Comparison of ENCODE assay signal across 22 mouse cellular contexts in genomic region chr7:4126992-4127785, GRCm38 (mm10). TPM values are rescaled to one million over a fixed set of nuclear protein-coding genes. Genes with fewer than 3 reads are reported as not detected.
DNase-seq lines count a peak whose midpoint lies in the region; ATAC-seq and TF ChIP-seq lines count a peak whose summit lies in the region.
"Had no signal": no experiment of that assay in that cellular context is flagged by ENCODE, and none has a peak within 500 bp of the region (broad histone marks: within the 10 kb centered on the region; RNA-seq: fewer than 3 reads in every experiment).

No protein-coding gene starts in this region.

- no peak overlapping the region for H3K4me3 ChIP-seq in forebrain, embryonic 13.5 days
- H3K4me3 ChIP-seq in forebrain, embryonic 10.5 days = no peak overlapping the region
- H3K4me3 ChIP-seq in E14TG2a.4 (replicated peaks; ENCODE audit: low read length) (peak overlapping the region; percentile 39), ES-E14 (ENCODE audit: insufficient read depth in 1 of 2, low read depth in 1 of 2, low read length in 2 of 2, poor library complexity in 1 of 2, severe bottlenecking in 1 of 2) (no peak overlapping the region)
- H3K4me3 ChIP-seq: embryonic facial prominence, embryonic 15.5 days; heart, embryonic 15.5 days; kidney, embryonic 15.5 days; limb, embryonic 10.5 days had no signal

- ATAC-seq in forebrain, embryonic 13.5 days = no peak
- ATAC-seq: intestine, postnatal 0 days; liver, postnatal 0 days; Patski had no signal

- no peak overlapping the region for H3K27ac ChIP-seq in forebrain, embryonic 13.5 days
- no peak overlapping the region for H3K27ac ChIP-seq in forebrain, embryonic 10.5 days
- H3K27ac ChIP-seq in ES-E14 (ENCODE audit: insufficient read depth, low read depth, low read length, poor library complexity, severe bottlenecking) = no peak overlapping the region; the same call in 1 of the 2 replicates
- H3K27ac ChIP-seq: embryonic facial prominence, embryonic 15.5 days; heart, embryonic 15.5 days; kidney, embryonic 15.5 days; limb, embryonic 10.5 days had no signal

- WGBS in forebrain, embryonic 13.5 days = 92% methylated on average over 11 of the region's 11 CpGs
- WGBS in forebrain, embryonic 10.5 days = 91% methylated on average over 11 of the region's 11 CpGs

- H3K4me1 ChIP-seq in forebrain, embryonic 13.5 days = peaks cover 80% of the 10 kb centered on the region
- peaks cover 53% of the 10 kb centered on the region for H3K4me1 ChIP-seq in forebrain, embryonic 10.5 days
- H3K4me1 ChIP-seq in E14TG2a.4 (replicated peaks; ENCODE audit: low read depth, low read length) = peaks cover 95% of the 10 kb centered on the region
- peaks cover 7 to 32% of the 10 kb centered on the region in 2 experiments; a peak in 3 of 4 replicates for H3K4me1 ChIP-seq in ES-E14 (ENCODE audit: control insufficient read depth in 2 of 2, insufficient read depth in 2 of 2, low read length in 2 of 2, poor library complexity in 1 of 2)

- H3K36me3 ChIP-seq in forebrain, embryonic 13.5 days (ENCODE audit: poor library complexity, severe bottlenecking) = peaks cover 61% of the 10 kb centered on the region
- peaks cover 63% of the 10 kb centered on the region for H3K36me3 ChIP-seq in forebrain, embryonic 10.5 days (replicated peaks)
- peaks cover 52% of the 10 kb centered on the region for H3K36me3 ChIP-seq in E14TG2a.4 (ENCODE audit: insufficient read depth, low read length)
- peaks cover 2% of the 10 kb centered on the region; the same call in 1 of the 2 replicates for H3K36me3 ChIP-seq in ES-E14 (ENCODE audit: control insufficient read depth, insufficient read depth, low read length, poor library complexity, severe bottlenecking)
- H3K36me3 ChIP-seq: embryonic facial prominence, embryonic 15.5 days; heart, embryonic 15.5 days; kidney, embryonic 15.5 days; limb, embryonic 10.5 days had no signal

- H3K27me3 ChIP-seq in forebrain, embryonic 13.5 days = no peaks in the 10 kb centered on the region
- H3K27me3 ChIP-seq in forebrain, embryonic 10.5 days (ENCODE audit: poor library complexity, severe bottlenecking) = no peaks in the 10 kb centered on the region
- H3K27me3 ChIP-seq in E14TG2a.4 (ENCODE audit: insufficient read depth, low read length) = no peaks in the 10 kb centered on the region
- H3K27me3 ChIP-seq: embryonic facial prominence, embryonic 15.5 days; Patski had no signal

- H3K9me3 ChIP-seq in forebrain, embryonic 13.5 days (replicated peaks) = no peaks in the 10 kb centered on the region
- H3K9me3 ChIP-seq in forebrain, embryonic 10.5 days = no peaks in the 10 kb centered on the region
- H3K9me3 ChIP-seq in E14TG2a.4 (ENCODE audit: low read length) = no peaks in the 10 kb centered on the region
- no peaks in the 10 kb centered on the region for H3K9me3 ChIP-seq in ES-E14 (ENCODE audit: control insufficient read depth, insufficient read depth, low read depth, low read length)
- H3K9me3 ChIP-seq: embryonic facial prominence, embryonic 15.5 days; heart, embryonic 15.5 days; kidney, embryonic 15.5 days; limb, embryonic 10.5 days had no signal

- no peak for TF ChIP-seq CTCF in E14TG2a.4 (conservative IDR thresholded peaks at IDR 0.05; ENCODE audit: low read length)

- intact Hi-C loops in heart, postnatal 14 days (cut with DNase I) = no loop called here

- no peak for DNase-seq in forebrain, embryonic 10.5 days (ENCODE audit: extremely low spot score, low spot score)
- peak; percentile 4 for DNase-seq in layer of hippocampus, adult 9-11 months
- DNase-seq in layer of hippocampus, postnatal 14 days (ENCODE audit: low spot score in 2 of 2) = no peak
- no peak for DNase-seq in ES-E14 (ENCODE audit: low read depth, low spot score)
- DNase-seq in heart, postnatal 14 days = no peak
- DNase-seq: adrenal gland, adult 8-10 months; gastrocnemius, postnatal 10 days; kidney, postnatal 4 days; layer of hippocampus, postnatal 36 days; liver, postnatal 0 days; lung, postnatal 14 days; right cerebral cortex, postnatal 4 days had no signal

- H3K9ac ChIP-seq in forebrain, embryonic 13.5 days = peak overlapping the region; percentile 1; the same call in 1 of the 2 replicates
- peak overlapping the region; percentile 31; the same call in 1 of the 2 replicates for H3K9ac ChIP-seq in ES-E14 (ENCODE audit: insufficient read depth, low read depth, low read length, poor library complexity, severe bottlenecking)
- H3K9ac ChIP-seq: embryonic facial prominence, embryonic 15.5 days; heart, embryonic 15.5 days; kidney, embryonic 15.5 days; liver, postnatal 0 days had no signal

- in situ Hi-C loops in ES-E14 (cut with MboI; ENCODE audit: low sequenced_read_pairs in 2 of 2, unreplicated experiment in 2 of 2) = loop anchor here in 1 of 2 experiments (25.0 kb wide), 1 partner anchor 310 kb away; the partner anchor contains the start of gene Rdh13

- no peak overlapping the region for H3K4me2 ChIP-seq in forebrain, embryonic 13.5 days
- H3K4me2 ChIP-seq: embryonic facial prominence, embryonic 15.5 days; heart, embryonic 15.5 days; kidney, embryonic 15.5 days had no signal

TF ChIP-seq in ES-E14, 5 proteins besides CTCF, POLR2A, EP300 and RAD21:
- no peak for TF ChIP-seq ZC3H11A (IDR thresholded peaks at IDR 0.05; ENCODE audit: borderline replicate concordance, low read depth, low read length)
- no peak for TF ChIP-seq CHD2 (IDR thresholded peaks at IDR 0.05; ENCODE audit: low read depth, low read length)
- no peak for TF ChIP-seq HCFC1 (IDR thresholded peaks at IDR 0.05; ENCODE audit: borderline replicate concordance, insufficient read depth, low read length)
- TF ChIP-seq ZNF384 (IDR thresholded peaks at IDR 0.05; ENCODE audit: low read depth, low read length) = no peak
- TF ChIP-seq MAFK (IDR thresholded peaks at IDR 0.05; ENCODE audit: insufficient read depth, low read depth, low read length) = no peak

RNA-seq across cellular contexts. Expression of gene Ttyh1, which starts 8.0 kb away (rescaled TPM):
- polyA plus RNA-seq in forebrain, embryonic 13.5 days (2015; fragmentation: Nextera tagmentation; extraction: Ambion mirVana) = 121 and 149 TPM in 2 replicates
- 32.6 and 33.0 TPM in 2 replicates for polyA plus RNA-seq in forebrain, embryonic 10.5 days (2016; fragmentation: Nextera tagmentation; extraction: Ambion mirVana)
- 100 to 1,000 TPM; 671 to 757 TPM for total RNA-seq in layer of hippocampus, postnatal 14 days (2021)
- 11.9 and 21.0 TPM in 2 replicates for total RNA-seq in ES-E14 (2012; rRNA removed)
- 1 to 10 TPM; 1.9 to 2.0 TPM for total RNA-seq in heart, postnatal 14 days (2021)
- total RNA-seq: megakaryocyte, adult 5-6 weeks had no signal

RNA-seq across cellular contexts. Expression of gene Leng8, which starts 9.7 kb away (rescaled TPM):
- 61.3 and 71.1 TPM in 2 replicates for polyA plus RNA-seq in forebrain, embryonic 13.5 days (2015; fragmentation: Nextera tagmentation; extraction: Ambion mirVana)
- polyA plus RNA-seq in forebrain, embryonic 10.5 days (2016; fragmentation: Nextera tagmentation; extraction: Ambion mirVana) = 60.6 and 61.5 TPM in 2 replicates
- total RNA-seq in layer of hippocampus, postnatal 14 days (2021) = 100 to 1,000 TPM; 157 to 196 TPM
- 77.2 and 115 TPM in 2 replicates for total RNA-seq in ES-E14 (2012; rRNA removed)
- total RNA-seq in heart, postnatal 14 days (2021) = 10 to 100 TPM; 47.6 to 64.6 TPM

RNA-seq across cellular contexts. Expression of gene Leng9, which starts 23.0 kb away (rescaled TPM):
- polyA plus RNA-seq in forebrain, embryonic 13.5 days (2015; fragmentation: Nextera tagmentation; extraction: Ambion mirVana) = 3.5 and 3.9 TPM in 2 replicates
- 1.7 and 1.8 TPM in 2 replicates for polyA plus RNA-seq in forebrain, embryonic 10.5 days (2016; fragmentation: Nextera tagmentation; extraction: Ambion mirVana)
- 1 to 10 TPM; 5.2 to 6.2 TPM for total RNA-seq in layer of hippocampus, postnatal 14 days (2021)
- total RNA-seq in ES-E14 (2012; rRNA removed) = 0.79 and 1.0 TPM in 2 replicates
- total RNA-seq in heart, postnatal 14 days (2021) = 1 to 10 TPM; 2.7 to 3.4 TPM

RNA-seq across cellular contexts. Expression of gene Cdc42ep5, which starts 37.5 kb away (rescaled TPM):
- 5.1 and 5.2 TPM in 2 replicates for polyA plus RNA-seq in forebrain, embryonic 13.5 days (2015; fragmentation: Nextera tagmentation; extraction: Ambion mirVana)
- polyA plus RNA-seq in forebrain, embryonic 10.5 days (2016; fragmentation: Nextera tagmentation; extraction: Ambion mirVana) = 18.3 and 22.1 TPM in 2 replicates
- 1 to 10 TPM; 1.1 to 1.4 TPM for total RNA-seq in layer of hippocampus, postnatal 14 days (2021)
- total RNA-seq in ES-E14 (2012; rRNA removed) = 13.3 and 17.2 TPM in 2 replicates
- total RNA-seq in heart, postnatal 14 days (2021) = 10 to 100 TPM in 1 of 2 experiments, 1 to 10 TPM in 1; 9.0 to 10.2 TPM
- total RNA-seq: hematopoietic stem cell, adult 5-6 weeks; megakaryocyte, adult 5-6 weeks had no signal

Comparison
In these comparisons a context has a peak if more than half of its experiments do, and no peak if none do; other contexts are left out.
1. RNA of gene Ttyh1, which starts 8.0 kb away (total RNA-seq): 671 to 757 TPM in layer of hippocampus, postnatal 14 days; 11.9 to 21.0 TPM in ES-E14 and 1.9 to 2.0 TPM in heart, postnatal 14 days; every median in the first group is over 10 times any median in the second.